Mouse (Mus musculus) myocyte (in vitro differentiated cells): ENCODE results near the gene 1110065P20Rik.

Experiments
- CEBPB ChIP-seq: IDR thresholded peaks from 2 replicates; pipeline ENCODE4 v1.6.1; 2011; ENCODE audit warnings: mild to moderate bottlenecking, moderate library complexity; ENCODE audit not compliant: poor library complexity, insufficient read depth, severe bottlenecking
- E2F4 ChIP-seq: IDR thresholded peaks from one replicate; pipeline ENCODE4 v1.6.1; 2011; ENCODE audit warnings: mild to moderate bottlenecking, control low read depth, moderate library complexity; ENCODE audit not compliant: insufficient read depth
- MAX ChIP-seq: IDR thresholded peaks from one replicate; pipeline ENCODE4 v1.6.1; 2011; ENCODE audit warnings: low read depth, mild to moderate bottlenecking, control low read depth
- MYOD1 ChIP-seq, 3 experiments: IDR thresholded peaks; one replicate each; pipeline ENCODE4 v1.6.1; 2011; ENCODE audit warnings: control low read depth in 2 of 3, low read depth in 2 of 3, mild to moderate bottlenecking in 2 of 3, moderate library complexity in 1 of 3; ENCODE audit not compliant: insufficient read length in 2 of 3, control insufficient read depth in 1 of 3
- POLR2A ChIP-seq: IDR thresholded peaks from one replicate; pipeline ENCODE4 v1.6.1; 2011; ENCODE audit warnings: low read depth, mild to moderate bottlenecking, control low read depth, moderate library complexity; ENCODE audit not compliant: insufficient read length
- POLR2AphosphoS2 ChIP-seq: IDR thresholded peaks from one replicate; pipeline ENCODE4 v1.6.1; 2011; ENCODE audit warnings: low read depth, control low read depth; ENCODE audit not compliant: insufficient read length
- SRF ChIP-seq: IDR thresholded peaks from one replicate; pipeline ENCODE4 v1.6.1; 2011; ENCODE audit warnings: low read depth; ENCODE audit not compliant: control insufficient read depth, insufficient read length
- TCF12 ChIP-seq: IDR thresholded peaks from one replicate; pipeline ENCODE4 v1.6.1; 2011; ENCODE audit warnings: mild to moderate bottlenecking, control low read depth; ENCODE audit not compliant: poor library complexity, insufficient read depth, severe bottlenecking

DNA sequence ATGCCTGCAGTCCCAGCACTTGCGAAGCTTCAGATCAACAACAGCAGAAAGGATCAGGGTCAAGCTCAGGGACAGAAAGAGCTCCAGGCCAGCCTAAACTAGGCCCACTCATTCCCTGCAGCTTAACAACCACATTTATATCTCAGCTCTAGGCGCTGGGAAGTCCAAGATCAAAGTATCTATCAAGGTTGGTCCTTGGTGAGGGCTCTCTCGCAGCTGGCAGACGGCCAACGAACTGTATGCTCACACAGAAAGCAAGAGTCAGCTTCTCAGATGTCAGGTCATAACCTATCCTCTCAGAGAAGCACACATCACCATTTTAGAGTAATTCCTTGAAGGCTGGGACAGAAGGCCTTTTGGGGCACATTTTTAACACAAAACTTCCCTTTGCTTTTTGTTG, 7.4 kb upstream of the 1110065P20Rik start:
- no peak for TF ChIP-seq TCF12
- no peak for TF ChIP-seq POLR2A
- no peak for TF ChIP-seq CEBPB
- TF ChIP-seq E2F4 = no peak
- TF ChIP-seq SRF = no peak
- no peak for TF ChIP-seq MAX
- TF ChIP-seq POLR2AphosphoS2 = no peak
- TF ChIP-seq MYOD1 (IDR thresholded peaks at IDR 0.05; ENCODE audit: control insufficient read depth in 1 of 3, insufficient read length in 2 of 3, low read depth in 2 of 3) = no peak
